Mouse (Mus musculus): ENCODE results near the gene Sp1.

The Sp1 gene

GRCm38 (mm10) chr15:102405489-102406195 lies at the start of gene Sp1:
Sp1 (plus strand) TSS chr15:102406143.
- 0 out of 2 replicates have a peak, but pooled peaks have one; percentile 65 for TF ChIP-seq GATA4 (IDR thresholded peaks at IDR 0.05; ENCODE audit: insufficient replicate concordance, low read length)

DNA sequence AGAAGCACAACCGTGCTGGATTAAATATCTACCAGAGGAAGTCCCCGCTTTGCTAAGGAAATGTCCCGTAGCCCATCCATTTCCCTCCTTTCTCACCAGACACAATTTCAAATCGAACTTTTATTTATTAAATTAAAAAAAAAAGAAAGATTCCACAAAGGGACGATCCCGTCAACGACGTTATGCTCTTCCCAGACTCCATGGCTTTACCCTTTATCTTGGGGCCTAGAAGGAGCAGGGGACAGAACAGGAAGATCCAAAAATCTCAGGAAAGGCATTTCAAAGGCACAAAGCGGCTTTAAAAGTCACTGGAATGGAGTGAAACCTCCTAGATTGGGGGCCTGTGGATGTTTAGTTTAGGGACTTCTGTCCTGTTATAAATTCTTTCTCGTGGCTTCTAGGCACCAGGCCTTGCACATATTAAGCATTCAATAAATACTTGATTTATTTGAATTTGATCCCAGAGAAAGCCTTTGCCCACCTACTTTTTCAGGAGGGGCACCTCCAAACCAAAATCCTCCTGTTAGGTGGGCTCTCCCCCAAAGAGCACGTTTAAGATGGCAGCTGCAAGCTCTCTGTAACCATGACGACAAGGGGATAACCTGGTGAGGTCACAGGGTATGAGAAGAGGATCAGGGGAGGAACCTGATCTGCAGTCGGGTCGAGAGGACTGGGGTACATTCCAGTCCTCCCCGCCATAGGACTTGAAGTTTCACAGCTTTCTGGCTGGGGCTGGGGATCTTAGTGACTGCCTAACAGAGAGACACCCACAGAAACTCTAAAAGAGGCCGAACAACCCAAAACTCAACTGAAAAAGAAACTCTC lies 49.2 kb upstream of the Sp1 start:
- TF ChIP-seq GATA4 (IDR thresholded peaks at IDR 0.05; ENCODE audit: insufficient replicate concordance, low read length) = no peak

GRCm38 (mm10) chr15:102358126-102358525 lies 47.8 kb upstream of the Sp1 start:
- TF ChIP-seq GATA4 (IDR thresholded peaks at IDR 0.05; ENCODE audit: insufficient replicate concordance, low read length) = no peak

DNA sequence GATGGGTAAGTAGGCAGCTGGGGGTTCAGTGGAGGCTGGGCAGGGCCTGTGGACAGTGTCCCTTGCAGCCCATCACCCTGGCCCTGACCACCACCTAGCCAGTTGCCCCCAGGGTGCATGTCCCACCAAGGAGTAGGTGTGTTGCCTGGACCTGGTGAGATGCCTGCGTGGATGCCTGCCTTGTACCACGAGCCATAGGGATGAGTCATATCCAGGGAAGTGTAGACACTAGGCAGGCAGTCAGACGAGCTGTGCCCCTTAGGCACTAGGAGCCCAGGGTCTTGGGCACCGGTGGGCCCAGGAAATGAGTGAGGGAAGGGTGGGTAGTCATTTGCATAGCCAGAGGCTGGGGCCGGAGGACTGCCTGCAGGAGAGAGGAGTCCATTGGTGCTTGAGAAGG lies 47.1 kb upstream of the Sp1 start:
- no peak for TF ChIP-seq GATA4 (IDR thresholded peaks at IDR 0.05; ENCODE audit: insufficient replicate concordance, low read length)

GRCm38 (mm10) chr15:102362648-102363047 lies 43.3 kb upstream of the Sp1 start:
- TF ChIP-seq GATA4 (IDR thresholded peaks at IDR 0.05; ENCODE audit: insufficient replicate concordance, low read length) = no peak

DNA sequence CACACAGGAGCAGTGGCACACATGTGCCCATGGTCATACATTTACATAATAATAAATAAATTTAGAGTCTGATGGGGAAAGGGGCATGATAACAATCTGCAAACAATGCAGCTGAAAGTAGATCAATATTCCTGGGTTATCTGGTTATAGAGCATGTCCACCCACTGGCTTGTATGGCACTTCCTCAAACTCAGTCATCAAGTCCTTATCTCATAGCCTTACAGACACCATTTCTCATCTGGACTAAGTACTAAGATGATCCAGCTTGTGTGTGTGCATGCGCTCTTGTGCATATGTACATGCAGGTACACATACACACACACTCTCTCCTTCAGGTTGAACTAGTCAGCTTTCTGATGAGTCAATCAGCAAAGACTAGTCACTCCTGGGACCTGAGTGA lies 41.3 kb upstream of the Sp1 start:
- no peak for TF ChIP-seq GATA4 (IDR thresholded peaks at IDR 0.05; ENCODE audit: insufficient replicate concordance, low read length)

- no peak for TF ChIP-seq GATA4 (IDR thresholded peaks at IDR 0.05; ENCODE audit: insufficient replicate concordance, low read length)
These were observed 39.7 kb upstream of the Sp1 start for GRCm38 (mm10) chr15:102366238-102366637.

DNA sequence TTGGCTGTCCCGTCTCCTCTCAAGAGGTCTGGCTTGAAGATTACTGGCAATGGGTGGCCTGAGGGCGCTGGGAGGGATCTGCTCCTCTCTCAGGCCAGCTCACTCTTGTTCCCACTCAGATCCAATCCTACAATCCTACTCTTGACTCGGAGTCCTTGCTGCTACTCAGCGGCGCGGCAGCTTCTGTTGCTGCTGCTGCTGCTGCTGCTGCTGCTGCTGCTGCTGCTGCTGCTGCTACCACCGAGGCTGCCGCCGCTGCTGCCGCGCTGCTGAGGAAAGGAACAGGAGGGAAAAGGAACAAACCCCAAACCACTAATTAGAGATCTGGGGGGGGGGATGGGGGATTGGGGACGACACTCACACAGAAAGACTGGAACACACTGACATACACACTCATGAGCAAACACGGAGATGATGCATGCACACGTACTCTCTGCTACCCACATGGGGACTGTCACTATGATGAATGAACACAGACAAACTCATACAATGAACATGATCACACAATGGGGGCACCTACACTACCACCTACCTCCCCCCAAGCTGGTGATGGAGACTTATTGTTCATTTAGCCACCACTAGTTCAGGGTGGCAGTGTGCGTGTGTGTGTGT lies 39.1 kb upstream of the Sp1 start, which contains the start of gene Sp7:
Sp7 (minus strand) TSS at position 450 of the 612 bp plus-strand sequence.
- TF ChIP-seq GATA4 (IDR thresholded peaks at IDR 0.05; ENCODE audit: insufficient replicate concordance, low read length) = no peak

- TF ChIP-seq GATA4 (IDR thresholded peaks at IDR 0.05; ENCODE audit: insufficient replicate concordance, low read length) = no peak
These were observed 36.0 kb upstream of the Sp1 start for GRCm38 (mm10) chr15:102369972-102370371.

- TF ChIP-seq GATA4 (IDR thresholded peaks at IDR 0.05; ENCODE audit: insufficient replicate concordance, low read length) = no peak
These were observed 35.2 kb upstream of the Sp1 start for GRCm38 (mm10) chr15:102370727-102371126.

DNA sequence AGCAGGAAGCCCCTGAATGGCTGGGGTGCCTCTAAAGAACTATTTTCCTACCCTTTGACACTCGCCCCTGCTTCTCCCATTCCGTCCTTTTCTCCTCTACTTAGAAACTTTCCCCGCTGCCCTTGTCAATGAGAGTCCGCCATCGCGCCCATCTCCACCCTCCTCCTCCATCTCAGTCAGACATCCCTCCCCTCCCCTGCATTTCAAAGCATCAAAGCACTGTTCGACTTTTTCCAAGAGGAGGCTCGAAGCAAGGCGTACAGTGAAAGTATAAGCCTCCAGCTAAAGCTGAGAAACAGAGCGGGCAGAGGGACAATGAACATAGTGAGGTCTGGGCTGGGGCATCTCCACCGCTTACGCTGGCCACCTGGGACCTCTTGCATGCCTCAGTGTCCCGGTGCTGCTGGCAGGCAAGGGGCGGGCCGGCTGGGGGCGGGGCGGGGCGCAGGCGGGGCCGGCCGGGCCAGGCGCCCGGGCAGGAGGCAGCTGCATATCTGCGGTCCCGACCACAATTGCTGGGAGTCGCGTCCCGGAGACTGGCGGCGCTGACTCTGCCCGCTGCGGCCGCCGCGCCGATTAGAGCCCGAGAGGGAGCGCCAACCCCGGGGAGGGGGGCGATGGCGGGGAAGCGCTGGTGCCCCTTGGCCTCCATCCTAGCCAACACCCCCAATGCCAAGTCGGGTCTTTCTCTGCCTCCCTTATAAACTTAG lies 29.3 kb upstream of the Sp1 start:
- TF ChIP-seq GATA4 (IDR thresholded peaks at IDR 0.05; ENCODE audit: insufficient replicate concordance, low read length) = peak; percentile 54; the same call in 1 of the 2 replicates

- TF ChIP-seq GATA4 (IDR thresholded peaks at IDR 0.05; ENCODE audit: insufficient replicate concordance, low read length) = no peak
These were observed 28.8 kb upstream of the Sp1 start for GRCm38 (mm10) chr15:102377163-102377543.

- TF ChIP-seq GATA4 (IDR thresholded peaks at IDR 0.05; ENCODE audit: insufficient replicate concordance, low read length) = peak; percentile 94
These were observed 28.1 kb upstream of the Sp1 start for GRCm38 (mm10) chr15:102377810-102378262.

DNA sequence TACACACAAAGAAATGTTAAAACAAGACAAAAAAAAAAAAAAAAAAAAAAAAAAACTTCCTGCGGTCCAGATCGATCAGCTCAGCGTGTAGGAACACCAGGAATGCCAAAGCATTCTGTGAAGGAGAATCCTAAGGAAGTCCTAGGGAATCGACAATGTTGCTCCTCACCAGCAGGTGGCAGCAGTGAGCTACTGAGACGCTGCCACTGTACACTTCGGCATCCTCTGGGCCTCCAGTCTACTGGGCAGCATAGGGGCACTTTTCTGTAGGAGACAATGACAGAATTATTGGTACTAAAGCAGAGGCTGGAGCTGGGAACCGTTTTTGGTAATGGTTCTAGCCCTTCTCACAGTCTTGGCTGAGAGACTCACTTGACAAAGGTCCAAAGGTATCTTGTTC lies 24.4 kb upstream of the Sp1 start:
- TF ChIP-seq GATA4 (IDR thresholded peaks at IDR 0.05; ENCODE audit: insufficient replicate concordance, low read length) = no peak

DNA sequence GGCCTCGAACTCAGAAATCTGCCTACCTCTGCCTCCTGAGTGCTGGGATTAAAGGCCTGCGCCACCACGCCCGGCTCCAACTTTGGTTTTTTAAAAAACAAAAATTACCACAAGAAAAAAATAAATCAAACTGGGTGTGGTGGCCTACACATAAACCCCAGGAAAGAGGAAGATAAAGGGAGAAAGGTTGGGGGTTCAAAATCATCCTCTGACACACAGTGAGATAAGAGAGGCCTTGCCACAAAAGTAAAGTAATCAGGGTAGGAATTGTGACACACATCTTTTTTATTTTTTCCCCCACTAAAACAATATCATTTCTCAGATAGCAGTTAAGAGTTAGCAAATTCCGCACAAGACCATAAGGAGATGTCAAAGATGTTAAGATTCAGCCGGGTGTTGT lies 22.3 kb upstream of the Sp1 start:
- no peak for TF ChIP-seq GATA4 (IDR thresholded peaks at IDR 0.05; ENCODE audit: insufficient replicate concordance, low read length)
